In the genomic region with DNA sequence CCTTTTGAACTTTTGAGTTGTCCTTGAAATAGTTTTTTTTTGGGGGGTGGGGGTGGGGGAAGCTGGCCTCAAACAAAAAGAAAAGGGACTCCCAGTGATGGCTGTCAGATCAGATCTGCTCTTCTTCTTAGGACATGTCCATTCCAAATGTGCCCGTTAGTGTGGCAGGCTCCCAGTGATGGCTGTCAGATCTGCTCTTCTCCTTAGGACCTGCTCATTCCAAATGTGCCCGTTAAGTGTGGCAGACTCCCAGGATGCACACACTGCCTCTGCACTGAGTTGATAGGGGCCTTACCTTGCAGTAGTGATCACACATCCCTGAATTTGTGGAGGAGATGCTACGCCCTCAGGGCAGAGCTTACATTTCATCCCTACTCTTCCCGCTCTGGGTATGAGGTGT, we compare ENCODE assay signal across 21 mouse cellular contexts. TPM values are rescaled to one million over a fixed set of nuclear protein-coding genes. Genes with fewer than 3 reads are reported as not detected.
DNase-seq lines count a peak whose midpoint lies in the region; ATAC-seq and TF ChIP-seq lines count a peak whose summit lies in the region.
"Had no signal": no experiment of that assay in that cellular context is flagged by ENCODE, and none has a peak within 500 bp of the region (broad histone marks: within the 10 kb centered on the region; RNA-seq: fewer than 3 reads in every experiment).

No protein-coding gene starts in this region.

- TF ChIP-seq POLR2A in testis, adult 2 months (IDR thresholded peaks at IDR 0.05; ENCODE audit: control insufficient read depth, low read depth, low read length), result no peak

- no peaks in the 10 kb centered on the region for H3K27me3 ChIP-seq in heart, embryonic 10.5 days (ENCODE audit: insufficient read depth, poor library complexity, severe bottlenecking)
- no peaks in the 10 kb centered on the region for H3K27me3 ChIP-seq in heart, embryonic 11.5 days (ENCODE audit: control insufficient read depth, insufficient read depth, low read length)
- H3K27me3 ChIP-seq in testis, adult 2 months (ENCODE audit: control insufficient read depth, insufficient read depth, low read length), result no peaks in the 10 kb centered on the region
- H3K27me3 ChIP-seq: embryonic facial prominence, embryonic 13.5 days; embryonic facial prominence, embryonic 15.5 days; forebrain, embryonic 12.5 days had no signal

- no peaks in the 10 kb centered on the region for H3K9me3 ChIP-seq in heart, embryonic 10.5 days
- H3K9me3 ChIP-seq in heart, embryonic 11.5 days (replicated peaks; ENCODE audit: control insufficient read depth, low read length), result no peaks in the 10 kb centered on the region
- H3K9me3 ChIP-seq: embryonic facial prominence, embryonic 13.5 days; embryonic facial prominence, embryonic 15.5 days; forebrain, embryonic 10.5 days; forebrain, embryonic 12.5 days had no signal

- H3K9ac ChIP-seq in heart, embryonic 11.5 days (ENCODE audit: low read depth, low read length), result no peak overlapping the region
- H3K9ac ChIP-seq: embryonic facial prominence, embryonic 13.5 days; embryonic facial prominence, embryonic 15.5 days; forebrain, embryonic 12.5 days had no signal

- H3K4me2 ChIP-seq in heart, embryonic 11.5 days, result no peak overlapping the region
- H3K4me2 ChIP-seq: embryonic facial prominence, embryonic 13.5 days; embryonic facial prominence, embryonic 15.5 days; forebrain, embryonic 12.5 days had no signal

- no peak for ATAC-seq in heart, embryonic 11.5 days (replicated peaks; ENCODE audit: insufficient number of reproducible peaks, low FRiP score, low TSS enrichment)
- ATAC-seq: forebrain, embryonic 14.5 days; forebrain, embryonic 16.5 days had no signal

- TF ChIP-seq CTCF in testis, adult 2 months (IDR thresholded peaks at IDR 0.05; ENCODE audit: control insufficient read depth, insufficient read depth, insufficient replicate concordance, low read depth, low read length), result no peak

- no peak overlapping the region for H3K27ac ChIP-seq in heart, embryonic 10.5 days
- H3K27ac ChIP-seq in heart, embryonic 11.5 days (ENCODE audit: low read depth, low read length), result no peak overlapping the region
- peak overlapping the region; percentile 37 for H3K27ac ChIP-seq in testis, adult 2 months (ENCODE audit: control insufficient read depth, insufficient read depth, low read depth, low read length)
- H3K27ac ChIP-seq: embryonic facial prominence, embryonic 13.5 days; embryonic facial prominence, embryonic 15.5 days; forebrain, embryonic 10.5 days; forebrain, embryonic 12.5 days had no signal

- no peaks in the 10 kb centered on the region for H3K36me3 ChIP-seq in heart, embryonic 10.5 days
- H3K36me3 ChIP-seq in heart, embryonic 11.5 days (ENCODE audit: control insufficient read depth, insufficient read depth, low read length), result no peaks in the 10 kb centered on the region
- no peaks in the 10 kb centered on the region for H3K36me3 ChIP-seq in testis, adult 2 months (ENCODE audit: control insufficient read depth, insufficient read depth, low read length)
- H3K36me3 ChIP-seq: embryonic facial prominence, embryonic 13.5 days; embryonic facial prominence, embryonic 15.5 days; forebrain, embryonic 10.5 days; forebrain, embryonic 12.5 days had no signal

- no peaks in the 10 kb centered on the region for H3K4me1 ChIP-seq in heart, embryonic 10.5 days
- no peaks in the 10 kb centered on the region for H3K4me1 ChIP-seq in heart, embryonic 11.5 days (ENCODE audit: control insufficient read depth, insufficient read depth, low read length)
- H3K4me1 ChIP-seq in testis, adult 2 months (ENCODE audit: control insufficient read depth, insufficient read depth, low read length), result no peaks in the 10 kb centered on the region; the same call in 1 of the 2 replicates
- H3K4me1 ChIP-seq: embryonic facial prominence, embryonic 13.5 days; embryonic facial prominence, embryonic 15.5 days; forebrain, embryonic 10.5 days; forebrain, embryonic 12.5 days had no signal

- DNase-seq in heart, embryonic 10.5 days (ENCODE audit: low spot score), result peak; percentile 51
- DNase-seq in testis, postnatal 14 days (ENCODE audit: low spot score), result no peak
- DNase-seq in 416B (ENCODE audit: low read depth), result peak; percentile 0
- no peak for DNase-seq in adrenal gland, postnatal 4 days (ENCODE audit: low spot score in 2 of 2)
- no peak for DNase-seq in cerebellum, adult 9-11 months
- DNase-seq: adrenal gland, adult 2 months; adrenal gland, postnatal 10 days; adrenal gland, postnatal 25 days; cerebellum, adult 11-12 months; cerebellum, adult 8-10 months; cerebellum, postnatal 36 days had no signal

- no peak overlapping the region for H3K4me3 ChIP-seq in heart, embryonic 10.5 days
- H3K4me3 ChIP-seq in heart, embryonic 11.5 days (ENCODE audit: low read depth, low read length), result no peak overlapping the region
- H3K4me3 ChIP-seq in testis, adult 2 months (ENCODE audit: control insufficient read depth, low read depth, low read length), result no peak overlapping the region
- H3K4me3 ChIP-seq: embryonic facial prominence, embryonic 13.5 days; embryonic facial prominence, embryonic 15.5 days; erythroblast, embryonic 14.5 days; forebrain, embryonic 10.5 days; forebrain, embryonic 12.5 days had no signal

- WGBS in heart, embryonic 10.5 days, result 70% methylated on average over 4 of the region's 4 CpGs
- 80% methylated on average over 4 of the region's 4 CpGs for WGBS in heart, embryonic 11.5 days (ENCODE audit: insufficient replicate concordance)

RNA-seq across cellular contexts. Expression of a gene that starts 32.2 kb away (rescaled TPM):
- 109 and 114 TPM in 2 replicates for polyA plus RNA-seq in heart, embryonic 10.5 days (2016; fragmentation: Nextera tagmentation; extraction: Ambion mirVana)
- polyA plus RNA-seq in heart, embryonic 11.5 days (2014; fragmentation: Nextera tagmentation; extraction: Ambion mirVana), result 90.0 and 94.5 TPM in 2 replicates
- polyA plus RNA-seq in testis, adult 2 months (2012; rRNA removed), result 17.3 and 21.0 TPM in 2 replicates
- total RNA-seq in adrenal gland, postnatal 4 days (2021), result 10 to 100 TPM; 41.3 to 44.4 TPM

RNA-seq across cellular contexts. Expression of a gene that starts 32.3 kb away (rescaled TPM):
- polyA plus RNA-seq in heart, embryonic 10.5 days (2016; fragmentation: Nextera tagmentation; extraction: Ambion mirVana), result 14.9 and 18.1 TPM in 2 replicates
- polyA plus RNA-seq in heart, embryonic 11.5 days (2014; fragmentation: Nextera tagmentation; extraction: Ambion mirVana), result 12.6 and 16.2 TPM in 2 replicates
- 230 and 238 TPM in 2 replicates for polyA plus RNA-seq in testis, adult 2 months (2012; rRNA removed)
- 10 to 100 TPM; 23.2 to 23.6 TPM for total RNA-seq in adrenal gland, postnatal 4 days (2021)

RNA-seq across cellular contexts. Expression of a gene that starts 45.8 kb away (rescaled TPM):
- polyA plus RNA-seq in heart, embryonic 10.5 days (2016; fragmentation: Nextera tagmentation; extraction: Ambion mirVana), result 4.9 and 7.8 TPM in 2 replicates
- polyA plus RNA-seq in heart, embryonic 11.5 days (2014; fragmentation: Nextera tagmentation; extraction: Ambion mirVana), result 5.8 and 6.9 TPM in 2 replicates
- 55.7 and 59.5 TPM in 2 replicates for polyA plus RNA-seq in testis, adult 2 months (2012; rRNA removed)
- 1 to 10 TPM; 6.3 to 7.3 TPM for total RNA-seq in adrenal gland, postnatal 4 days (2021)
- total RNA-seq: MEL had no signal
- polyA plus RNA-seq: erythroblast, embryonic 14.5 days had no signal

Comparison
In these comparisons a context has a peak if more than half of its experiments do, and no peak if none do; other contexts are left out.
1. DNase-seq: peak in heart, embryonic 10.5 days (single experiment) and 416B (single experiment); none in testis, postnatal 14 days (single experiment), adrenal gland, postnatal 4 days (0 of 2) and cerebellum, adult 9-11 months (single experiment).
2. RNA of a gene that starts 32.3 kb away (polyA plus RNA-seq): 230 to 238 TPM in testis, adult 2 months; 12.6 to 16.2 TPM in heart, embryonic 11.5 days and 14.9 to 18.1 TPM in heart, embryonic 10.5 days; every median in the first group is over 10 times any median in the second.